Mouse (Mus musculus) hindbrain, embryonic 14.5 days (tissue): ENCODE data around the gene Litaf. TPM values are rescaled to one million over a fixed set of nuclear protein-coding genes. Genes with fewer than 3 reads are reported as not detected.

ENCODE experiments used
- ATAC-seq: fragments of 200-750 bp; cut with Nextera tagmentation; 2 replicates; pipeline ENCODE4 v1.8.0; 2017; ENCODE audit warnings: moderate number of reproducible peaks, mild to moderate bottlenecking, moderate TSS enrichment, moderate library complexity; ENCODE audit not compliant: low FRiP score
- DNase-seq: peaks from one replicate; pipeline ENCODE4 v3.0.0-alpha.2; 2015; ENCODE audit warnings: low spot score
- H3K27ac ChIP-seq: fragments of 300-500 bp; sonication (generic); 2 replicates; pipeline ENCODE4 v1.5.1; 2014; ENCODE audit warnings: mild to moderate bottlenecking, moderate library complexity
- H3K27me3 ChIP-seq: fragments of 300-500 bp; sonication (generic); 2 replicates; pipeline ENCODE4 v1.6.1; 2014; ENCODE audit warnings: mild to moderate bottlenecking, low read length, mixed read lengths; ENCODE audit not compliant: control insufficient read depth, insufficient read depth
- H3K36me3 ChIP-seq: fragments of 300-500 bp; sonication (generic); replicated peaks from 2 replicates; pipeline ENCODE4 v1.6.1; 2014; ENCODE audit not compliant: control insufficient read depth, insufficient read depth
- H3K4me1 ChIP-seq: fragments of 300-500 bp; sonication (generic); replicated peaks from 2 replicates; pipeline ENCODE4 v1.6.1; 2014; ENCODE audit warnings: antibody characterized with exemption, low read length, mixed read lengths; ENCODE audit not compliant: control insufficient read depth, insufficient read depth
- H3K4me2 ChIP-seq: fragments of 300-500 bp; sonication (generic); replicated peaks from 2 replicates; pipeline ENCODE4 v1.6.1; 2014; ENCODE audit warnings: mild to moderate bottlenecking, moderate library complexity
- H3K4me3 ChIP-seq: fragments of 300-500 bp; sonication (generic); replicated peaks from 2 replicates; pipeline ENCODE4 v1.5.1; 2014; ENCODE audit warnings: mild to moderate bottlenecking, low read length
- H3K9ac ChIP-seq: fragments of 300-500 bp; sonication (generic); 2 replicates; pipeline ENCODE4 v1.6.1; 2014
- H3K9me3 ChIP-seq: fragments of 300-500 bp; sonication (generic); 2 replicates; pipeline ENCODE4 v1.6.1; 2016; ENCODE audit warnings: low read length; ENCODE audit not compliant: control insufficient read depth
- WGBS: fragments of 180-500 bp; shearing (Covaris S2); extraction: QIAGEN DNeasy Blood & Tissue Kit; methylation state at CpG from one replicate; pipeline ENCODE4 v1.1.7; 2014; 5-methylcytosine and 5-hydroxymethylcytosine counted together
- polyA plus RNA-seq: library from polyadenylated mRNA; unstranded; fragments of >200 nt; fragmentation: Nextera tagmentation; extraction: Ambion mirVana; gene quantifications from 2 replicates; pipeline ENCODE4 v1.2.1, GENCODE M21; 2014

The Litaf gene
- polyA plus RNA-seq, 1 experiment from 2014 or later: 27.2 TPM

GRCm38 (mm10) chr16:10934047-10934446 lies 131.9 kb downstream of the Litaf start:
- Histone ChIP-seq H3K9me3 (peaks cover 8% of the 10 kb centered on the region; the same call in 1 of the 2 replicates), H3K4me3 (no peak overlapping the region), H3K4me2 (no peak overlapping the region), H3K27ac (no peak overlapping the region), H3K9ac (no peak overlapping the region), H3K27me3 (no peaks in the 10 kb centered on the region), H3K4me1 (no peaks in the 10 kb centered on the region), H3K36me3 (no peaks in the 10 kb centered on the region)
- DNase-seq: no peak
- 100% methylated on average over 1 of the region's 1 CpGs for WGBS
- ATAC-seq: no peak; the same call in 1 of the 2 replicates

- no peaks in the 10 kb centered on the region for H3K4me1 ChIP-seq
- H3K9ac ChIP-seq: no peak overlapping the region
- H3K27ac ChIP-seq: no peak overlapping the region
- H3K4me2 ChIP-seq: no peak overlapping the region
- ATAC-seq: no peak
- H3K27me3 ChIP-seq: no peaks in the 10 kb centered on the region
- no peak for DNase-seq
- WGBS: 83% methylated on average over 3 of the region's 3 CpGs
- no peak overlapping the region for H3K4me3 ChIP-seq
- no peaks in the 10 kb centered on the region for H3K36me3 ChIP-seq
- peaks cover 8% of the 10 kb centered on the region; the same call in 1 of the 2 replicates for H3K9me3 ChIP-seq
Measured at GRCm38 (mm10) chr16:10933372-10933771, 132.6 kb downstream of the Litaf start.

GRCm38 (mm10) chr16:10927026-10927425 lies 138.9 kb downstream of the Litaf start:
- H3K4me1 ChIP-seq: no peaks in the 10 kb centered on the region
- no peak overlapping the region for H3K27ac ChIP-seq
- H3K9me3 ChIP-seq: peaks cover 8% of the 10 kb centered on the region; the same call in 1 of the 2 replicates
- DNase-seq (no peak), ATAC-seq (no peak)
- H3K27me3 ChIP-seq: no peaks in the 10 kb centered on the region
- 86% methylated on average over 1 of the region's 1 CpGs for WGBS
- H3K4me2 ChIP-seq: no peak overlapping the region
- no peak overlapping the region for H3K4me3 ChIP-seq
- H3K9ac ChIP-seq: no peak overlapping the region
- no peaks in the 10 kb centered on the region for H3K36me3 ChIP-seq

- H3K36me3 ChIP-seq: no peaks in the 10 kb centered on the region
- ATAC-seq: no peak
- 46% methylated on average over 7 of the region's 7 CpGs for WGBS
- no peak overlapping the region for H3K27ac ChIP-seq
- no peak overlapping the region for H3K4me2 ChIP-seq
- H3K4me3 ChIP-seq: no peak overlapping the region
- H3K27me3 ChIP-seq: no peaks in the 10 kb centered on the region
- H3K9me3 ChIP-seq: peaks cover 5% of the 10 kb centered on the region; the same call in 1 of the 2 replicates
- DNase-seq: no peak
- H3K4me1 ChIP-seq: no peaks in the 10 kb centered on the region
- no peak overlapping the region for H3K9ac ChIP-seq
Measured at GRCm38 (mm10) chr16:10925591-10926180, 140.3 kb downstream of the Litaf start.

- Histone ChIP-seq H3K27ac (no peak overlapping the region), H3K36me3 (no peaks in the 10 kb centered on the region), H3K4me1 (no peaks in the 10 kb centered on the region), H3K9me3 (no peaks in the 10 kb centered on the region), H3K27me3 (no peaks in the 10 kb centered on the region), H3K4me2 (no peak overlapping the region), H3K4me3 (no peak overlapping the region), H3K9ac (no peak overlapping the region)
- no peak for ATAC-seq
- DNase-seq: no peak
- WGBS: 63% methylated on average over 5 of the region's 5 CpGs
Measured at GRCm38 (mm10) chr16:10923561-10923960, 142.4 kb downstream of the Litaf start.

GRCm38 (mm10) chr16:10919856-10920255 lies 146.1 kb downstream of the Litaf start:
- no peak for DNase-seq
- Histone ChIP-seq H3K4me1 (no peaks in the 10 kb centered on the region), H3K4me2 (no peak overlapping the region)

GRCm38 (mm10) chr16:10916271-10916670 lies 149.7 kb downstream of the Litaf start:
- Histone ChIP-seq H3K9ac (no peak overlapping the region), H3K36me3 (no peaks in the 10 kb centered on the region), H3K27ac (no peak overlapping the region), H3K4me1 (no peaks in the 10 kb centered on the region), H3K4me2 (no peak overlapping the region), H3K9me3 (no peaks in the 10 kb centered on the region), H3K4me3 (no peak overlapping the region), H3K27me3 (no peaks in the 10 kb centered on the region)
- ATAC-seq: no peak
- 91% methylated on average over 3 of the region's 3 CpGs for WGBS
- no peak for DNase-seq

More at GRCm38 (mm10) chr16:10919856-10920255, 146.1 kb downstream of the Litaf start:
- ATAC-seq: no peak
- Histone ChIP-seq H3K4me3 (no peak overlapping the region), H3K9me3 (no peaks in the 10 kb centered on the region), H3K27ac (no peak overlapping the region), H3K9ac (no peak overlapping the region), H3K27me3 (no peaks in the 10 kb centered on the region), H3K36me3 (no peaks in the 10 kb centered on the region)

GRCm38 (mm10) chr16:10915066-10915465 lies 150.9 kb downstream of the Litaf start:
- no peaks in the 10 kb centered on the region for H3K27me3 ChIP-seq
- DNase-seq (no peak), ATAC-seq (no peak)
- H3K4me1 ChIP-seq: no peaks in the 10 kb centered on the region
- no peak overlapping the region for H3K4me2 ChIP-seq
- no peak overlapping the region for H3K27ac ChIP-seq
- no peaks in the 10 kb centered on the region for H3K9me3 ChIP-seq
- WGBS: 96% methylated on average over 4 of the region's 4 CpGs
- H3K9ac ChIP-seq: no peak overlapping the region
- no peak overlapping the region for H3K4me3 ChIP-seq
- H3K36me3 ChIP-seq: no peaks in the 10 kb centered on the region

GRCm38 (mm10) chr16:10911061-10911460 lies 154.9 kb downstream of the Litaf start:
- ATAC-seq (no peak), DNase-seq (no peak)
- no peak overlapping the region for H3K9ac ChIP-seq
- H3K27ac ChIP-seq: no peak overlapping the region
- no peak overlapping the region for H3K4me3 ChIP-seq
- 92% methylated on average over 2 of the region's 2 CpGs for WGBS
- H3K4me2 ChIP-seq: no peak overlapping the region
- H3K36me3 ChIP-seq: no peaks in the 10 kb centered on the region
- no peaks in the 10 kb centered on the region for H3K27me3 ChIP-seq
- no peaks in the 10 kb centered on the region for H3K4me1 ChIP-seq
- H3K9me3 ChIP-seq: no peaks in the 10 kb centered on the region

GRCm38 (mm10) chr16:10910541-10910940 lies 155.4 kb downstream of the Litaf start:
- H3K27me3 ChIP-seq: no peaks in the 10 kb centered on the region

More at GRCm38 (mm10) chr16:10910541-10910940, 155.4 kb downstream of the Litaf start:
- Histone ChIP-seq H3K4me2 (no peak overlapping the region), H3K4me3 (no peak overlapping the region), H3K9ac (no peak overlapping the region), H3K4me1 (no peaks in the 10 kb centered on the region), H3K27ac (no peak overlapping the region), H3K9me3 (no peaks in the 10 kb centered on the region), H3K36me3 (no peaks in the 10 kb centered on the region)
- ATAC-seq: no peak
- DNase-seq: no peak
- 85% methylated on average over 7 of the region's 7 CpGs for whole genome bisulfite sequencing
